ENCODE assay signal across 8 mouse cellular contexts in the genomic region with DNA sequence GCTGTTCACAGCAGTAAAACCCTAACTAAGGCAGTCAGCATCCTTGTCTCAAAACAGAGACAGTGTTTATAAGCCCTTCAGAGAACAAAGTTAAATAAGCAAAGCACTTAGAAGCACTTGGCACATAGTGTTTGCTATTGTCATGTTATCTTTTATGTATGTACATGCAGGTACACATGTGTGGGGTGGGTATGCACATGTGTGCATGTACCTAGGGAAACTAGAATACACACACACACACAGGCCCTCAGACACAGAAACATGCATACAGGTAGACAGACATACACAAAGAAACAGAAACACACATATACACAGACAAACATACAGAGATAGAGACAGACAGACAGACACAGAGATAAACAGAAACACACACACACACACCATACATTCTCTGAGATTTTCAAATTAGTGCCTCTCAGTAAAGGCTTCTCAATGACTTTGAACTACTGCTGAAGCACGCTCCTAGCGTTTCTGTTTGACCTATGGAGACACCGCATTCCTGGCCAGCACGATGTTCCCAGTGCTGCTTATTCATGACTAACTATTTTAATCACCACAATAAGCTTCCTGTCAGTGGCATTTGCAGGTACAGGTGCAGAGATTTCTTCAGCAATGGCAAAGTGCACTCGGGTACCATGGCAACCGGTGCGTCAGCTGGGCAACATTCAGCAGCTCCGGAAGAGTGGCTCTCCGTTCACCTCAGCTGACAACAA.
DNase-seq lines count a peak whose midpoint lies in the region; ATAC-seq lines count a peak whose summit lies in the region.

No protein-coding gene starts in this region.

- 52% methylated on average over 9 of the region's 9 CpGs for WGBS in hindbrain, embryonic 14.5 days

- ATAC-seq in hindbrain, embryonic 14.5 days (ENCODE audit: low FRiP score) = peak; percentile 57; the same call in 1 of the 2 replicates
- ATAC-seq in megakaryocyte-erythroid progenitor cell, adult 5-6 weeks (replicated peaks; ENCODE audit: low FRiP score, low TSS enrichment, poor library complexity, severe bottlenecking) = no peak
- no peak for ATAC-seq in activated CD4-positive, CD25-positive, alpha-beta regulatory T cell, adult 4 months

- H3K27ac ChIP-seq in hindbrain, embryonic 14.5 days = peak overlapping the region; percentile 78

- DNase-seq in frontal cortex, postnatal 14 days (ENCODE audit: low spot score in 2 of 2) = peak; percentile 12 to 18
- no peak for DNase-seq in frontal cortex, postnatal 25 days (ENCODE audit: low spot score in 2 of 2)
- peak; percentile 47 for DNase-seq in hindbrain, embryonic 14.5 days (ENCODE audit: low spot score)
- peak; percentile 36 for DNase-seq in layer of hippocampus, adult 9-11 months
- peak; percentile 49 for DNase-seq in right cerebral cortex, adult 18-20 months
- DNase-seq in cerebellum, adult 9-11 months = no peak

- no peaks in the 10 kb centered on the region for H3K27me3 ChIP-seq in hindbrain, embryonic 14.5 days (ENCODE audit: control insufficient read depth, insufficient read depth, low read length)

- no peak overlapping the region for H3K4me3 ChIP-seq in hindbrain, embryonic 14.5 days (replicated peaks; ENCODE audit: low read length)

- peaks cover 11% of the 10 kb centered on the region for H3K4me1 ChIP-seq in hindbrain, embryonic 14.5 days (replicated peaks; ENCODE audit: control insufficient read depth, insufficient read depth, low read length)

- no peak overlapping the region for H3K4me2 ChIP-seq in hindbrain, embryonic 14.5 days (replicated peaks)

- no peak overlapping the region for H3K9ac ChIP-seq in hindbrain, embryonic 14.5 days

- no peaks in the 10 kb centered on the region for H3K9me3 ChIP-seq in hindbrain, embryonic 14.5 days (ENCODE audit: control insufficient read depth, low read length)

- no peaks in the 10 kb centered on the region for H3K36me3 ChIP-seq in hindbrain, embryonic 14.5 days (replicated peaks; ENCODE audit: control insufficient read depth, insufficient read depth)

Comparison
In these comparisons a context has a peak if more than half of its experiments do, and no peak if none do; other contexts are left out.
1. DNase-seq: peak in frontal cortex, postnatal 14 days (2 of 2), hindbrain, embryonic 14.5 days (single experiment), layer of hippocampus, adult 9-11 months (single experiment) and right cerebral cortex, adult 18-20 months (single experiment); none in frontal cortex, postnatal 25 days (0 of 2) and cerebellum, adult 9-11 months (single experiment).